Mouse (Mus musculus) left cerebral cortex, adult 2 months (tissue): ENCODE results near the gene Rps27rt. TPM values are rescaled to one million over a fixed set of nuclear protein-coding genes. Genes with fewer than 3 reads are reported as not detected.
"Not testable (repeated sequence)": the region's sequence is repeated elsewhere in the genome, so short reads cannot be mapped to it uniquely, and the experiment has no call there.

ENCODE experiments used
- DNase-seq, 2 experiments: peaks; one replicate each; pipeline ENCODE4 v3.0.0; 2021 to 2022; ENCODE audit warnings: low spot score in 2 of 2, mixed read lengths in 1 of 2; ENCODE audit errors: extremely low spot score in 1 of 2
- H3K27ac ChIP-seq: fragments of 200-600 bp; 2 replicates; pipeline ENCODE4 v1.8.1; 2022
- H3K4me3 ChIP-seq: fragments of 200-600 bp; 2 replicates; pipeline ENCODE4 v1.8.1; 2022
- CTCF ChIP-seq: fragments of 200-600 bp; IDR thresholded peaks from 2 replicates; pipeline ENCODE4 v1.8.1; 2022; ENCODE audit warnings: antibody characterized with exemption, mild to moderate bottlenecking, moderate library complexity
- intact Hi-C: fragments of 180-260 bp; cut with DNase I; formaldehyde crosslinking; loops from one replicate; pipeline ENCODE4 v1.15.1; 2025
- total RNA-seq, 2 experiments: library from RNA; stranded (reverse); gene quantifications; 2 replicates each; pipeline ENCODE4 v1.2.3; 2021

Rps27rt gene
- total RNA-seq, 2 experiments from 2014 or later: 14.7 to 28.5 TPM

DNA sequence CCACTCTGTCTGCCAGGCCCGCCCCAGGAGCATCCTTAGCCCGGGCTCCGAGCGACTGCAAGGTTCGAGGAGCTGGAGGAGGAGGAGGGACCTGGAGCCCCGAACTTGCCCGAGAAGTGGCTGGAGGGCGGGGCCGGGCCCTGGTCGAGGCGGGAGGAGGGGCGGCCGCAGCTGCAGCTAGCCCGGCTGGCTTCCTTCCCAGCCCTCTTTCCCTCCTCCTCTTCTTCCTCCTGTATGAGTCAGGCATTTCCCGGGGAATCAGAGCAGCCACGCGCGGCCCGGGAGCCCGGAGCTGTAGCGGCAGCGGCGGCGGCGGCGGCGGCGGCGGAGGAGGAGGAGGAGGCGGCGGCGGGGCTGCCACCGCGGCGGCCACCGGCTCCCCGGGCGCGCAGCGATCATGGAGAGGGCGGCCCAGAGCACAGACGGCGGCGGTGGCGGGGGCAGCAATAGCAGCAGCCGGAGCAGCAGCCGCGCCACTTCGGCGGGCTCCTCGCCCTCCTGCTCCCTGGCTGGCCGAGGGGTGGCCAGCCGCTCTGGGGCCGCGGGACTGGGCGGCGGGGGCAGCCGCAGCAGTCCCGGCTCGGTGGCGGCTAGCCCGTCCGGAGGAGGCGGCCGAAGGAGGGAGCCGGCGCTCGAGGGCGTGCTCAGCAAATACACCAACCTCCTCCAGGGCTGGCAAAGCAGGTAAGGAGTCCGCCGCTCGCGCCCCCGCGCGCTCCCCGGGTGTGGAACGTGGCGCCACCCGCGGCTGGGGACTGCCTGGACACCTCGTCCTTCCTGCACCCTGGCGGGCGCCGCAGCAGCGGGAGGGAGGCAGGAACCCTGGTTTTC lies 4.0 kb downstream of the Rps27rt start, which contains the start of gene Osbpl10:
TSS of gene Osbpl10 (plus strand) at position 289 of the 831 bp plus-strand sequence.
- Histone ChIP-seq H3K27ac (peak within 1 kb of the TSS; percentile 96), H3K4me3 (peak within 1 kb of the TSS; percentile 55)
- intact Hi-C loops: loop anchor here (1.0 to 5.0 kb wide), 5 partner anchors 30 to 254 kb away; no protein-coding TSS in a partner anchor
- TF ChIP-seq CTCF: peak; percentile 35
- DNase-seq: peak; percentile 82 to 87

DNA sequence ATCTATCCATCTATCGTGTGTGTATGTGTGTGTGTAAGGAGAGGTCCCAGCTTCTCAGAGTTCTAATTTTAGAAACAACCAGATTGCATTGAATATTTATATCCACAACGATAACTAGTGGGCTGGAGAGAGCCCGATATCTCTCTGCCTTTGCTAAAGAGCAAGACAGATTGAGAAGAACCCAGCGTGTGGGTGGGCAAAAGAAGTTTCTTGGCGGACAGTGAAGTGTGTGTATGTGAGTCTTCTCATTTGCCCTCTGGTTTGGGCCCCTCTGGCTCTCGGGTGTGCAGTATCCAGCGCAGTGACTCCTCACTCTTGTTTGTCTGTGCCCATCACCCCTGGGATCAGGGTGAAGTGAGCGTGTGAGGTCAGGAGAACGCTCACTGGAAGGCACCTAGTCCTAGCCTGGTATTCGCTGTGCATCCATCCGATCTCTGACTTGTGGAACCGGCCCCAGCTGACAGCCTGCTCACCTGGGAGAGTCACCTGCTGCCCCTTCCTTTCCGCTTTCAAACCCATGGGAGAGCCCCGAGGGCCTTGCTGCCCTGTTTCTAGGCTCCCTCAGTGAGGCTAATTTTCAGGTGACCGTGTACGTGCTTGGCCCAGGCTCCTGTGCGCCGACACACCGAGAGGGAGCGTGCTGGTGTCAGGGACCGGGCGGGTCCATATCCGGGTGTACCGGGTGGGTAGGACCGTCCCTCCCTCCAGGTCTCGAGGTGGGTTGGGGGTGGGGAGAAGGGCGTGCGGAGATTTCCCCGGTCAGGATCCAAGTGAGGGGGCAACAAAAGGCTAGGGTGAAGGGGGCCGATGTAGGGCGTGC lies 4.9 kb downstream of the Rps27rt start:
- Histone ChIP-seq H3K27ac (peak overlapping the region; percentile 96), H3K4me3 (peak overlapping the region; percentile 55)
- no peak for TF ChIP-seq CTCF
- peak; percentile 30 to 43 for DNase-seq
- intact Hi-C loops: loop anchor here (1.0 to 5.0 kb wide), 5 partner anchors 31 to 255 kb away; no protein-coding TSS in a partner anchor

DNA sequence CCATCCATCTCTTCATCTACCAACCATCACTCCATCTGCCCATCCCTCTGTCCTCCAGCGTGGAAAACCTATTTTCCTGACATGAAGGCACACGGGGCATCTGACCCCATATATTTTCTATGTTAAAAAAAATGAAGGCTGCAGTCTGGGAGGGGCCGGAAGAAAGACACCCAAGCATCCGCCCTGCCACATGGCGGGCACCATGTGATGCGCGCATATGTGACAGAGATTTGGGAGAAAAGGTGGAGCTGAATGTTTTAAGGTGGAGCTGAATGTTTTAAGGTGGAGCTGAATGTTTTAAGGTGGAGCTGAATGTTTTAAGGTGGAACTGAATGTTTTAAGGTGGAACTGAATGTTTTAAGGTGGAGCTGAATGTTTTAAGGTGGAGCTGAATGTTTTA lies 16.3 kb downstream of the Rps27rt start:
- intact Hi-C loops, DNase-seq, H3K27ac ChIP-seq, H3K4me3 ChIP-seq: not testable (repeated sequence)

- TF ChIP-seq CTCF: no peak
- Histone ChIP-seq H3K27ac (no peak overlapping the region; the same call in 1 of the 2 replicates), H3K4me3 (no peak overlapping the region)
- intact Hi-C loops: no loop called here
- DNase-seq: no peak
Observed at GRCm38 (mm10) chr9:114964093-114964492, 18.4 kb downstream of the Rps27rt start.

- intact Hi-C loops: no loop called here
- no peak for TF ChIP-seq CTCF
- no peak overlapping the region for H3K27ac ChIP-seq
- H3K4me3 ChIP-seq: no peak overlapping the region
- no peak for DNase-seq
Observed at GRCm38 (mm10) chr9:114960844-114961243, 21.7 kb downstream of the Rps27rt start.

DNA sequence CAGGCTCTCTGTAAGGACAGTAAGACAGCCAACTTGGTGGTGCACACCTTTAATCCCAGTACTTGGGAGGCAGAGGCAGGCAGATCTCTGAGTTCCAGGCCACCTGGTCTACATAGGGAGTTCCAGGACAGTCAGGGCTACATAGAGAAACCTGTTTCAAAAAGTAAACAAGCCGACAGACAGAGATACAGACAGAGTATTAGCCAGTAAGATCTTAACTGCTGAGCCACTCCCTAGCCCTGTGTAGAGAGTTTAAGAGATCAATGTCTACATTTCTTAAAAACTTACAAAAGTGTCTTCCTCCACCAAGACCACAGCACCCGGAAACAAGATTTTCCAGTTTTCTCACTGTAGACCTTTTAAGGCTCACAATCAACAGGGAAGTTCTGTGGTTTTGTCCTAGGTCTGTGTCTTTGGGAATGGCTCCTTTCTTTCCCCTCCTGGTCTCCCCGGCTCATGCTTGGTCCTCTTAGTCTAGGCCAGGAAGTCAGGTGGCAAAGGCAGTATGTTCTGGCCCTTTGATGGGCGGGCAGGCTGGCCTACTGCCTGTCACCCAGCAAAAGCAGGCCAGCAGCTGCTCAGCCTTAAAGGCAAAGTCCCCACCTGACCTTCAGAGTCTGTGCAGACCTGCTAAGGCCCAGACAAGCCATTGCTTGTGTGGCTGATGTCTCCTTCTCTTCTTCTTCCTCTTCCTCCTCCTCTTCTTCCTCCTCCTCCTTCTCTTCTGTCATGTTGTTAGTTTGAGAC lies 22.3 kb downstream of the Rps27rt start:
- intact Hi-C loops: no loop called here
- Histone ChIP-seq H3K4me3 (no peak overlapping the region), H3K27ac (no peak overlapping the region)
- no peak for DNase-seq
- TF ChIP-seq CTCF: no peak

- peak; percentile 81 for TF ChIP-seq CTCF
- intact Hi-C loops: loop anchor here (1.0 to 2.0 kb wide), 2 partner anchors 44 to 160 kb away; no protein-coding TSS in a partner anchor
- Histone ChIP-seq H3K27ac (no peak overlapping the region), H3K4me3 (no peak overlapping the region)
- DNase-seq: no peak
Observed at GRCm38 (mm10) chr9:114956945-114957344, 25.6 kb downstream of the Rps27rt start.

- H3K27ac ChIP-seq: no peak overlapping the region
- no peak for DNase-seq
- TF ChIP-seq CTCF: no peak
- intact Hi-C loops: no loop called here
- no peak overlapping the region for H3K4me3 ChIP-seq
Observed at GRCm38 (mm10) chr9:114955340-114955739, 27.2 kb downstream of the Rps27rt start.

DNA sequence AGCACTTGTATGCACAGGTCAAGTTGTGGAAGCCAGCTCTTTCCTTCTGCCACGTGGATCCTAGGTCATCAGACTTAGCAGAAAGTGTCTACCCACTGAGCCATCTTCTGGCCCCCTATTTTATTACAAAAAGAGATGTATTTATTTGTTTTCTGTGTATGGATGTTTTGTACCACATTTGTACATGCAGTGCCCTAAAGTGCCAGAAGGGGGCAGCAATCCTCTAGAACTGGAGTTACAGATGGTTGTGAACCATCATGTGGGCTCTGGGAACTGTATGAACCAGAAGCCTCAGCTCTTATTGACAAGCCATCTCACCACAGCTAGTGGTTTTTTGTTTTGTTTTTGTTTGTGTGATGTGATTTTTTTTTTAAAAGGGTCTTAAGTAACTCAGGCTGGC lies 29.7 kb downstream of the Rps27rt start:
- TF ChIP-seq CTCF: peak; percentile 52
- intact Hi-C loops: no loop called here
- Histone ChIP-seq H3K27ac (no peak overlapping the region), H3K4me3 (no peak overlapping the region)
- DNase-seq: no peak

DNA sequence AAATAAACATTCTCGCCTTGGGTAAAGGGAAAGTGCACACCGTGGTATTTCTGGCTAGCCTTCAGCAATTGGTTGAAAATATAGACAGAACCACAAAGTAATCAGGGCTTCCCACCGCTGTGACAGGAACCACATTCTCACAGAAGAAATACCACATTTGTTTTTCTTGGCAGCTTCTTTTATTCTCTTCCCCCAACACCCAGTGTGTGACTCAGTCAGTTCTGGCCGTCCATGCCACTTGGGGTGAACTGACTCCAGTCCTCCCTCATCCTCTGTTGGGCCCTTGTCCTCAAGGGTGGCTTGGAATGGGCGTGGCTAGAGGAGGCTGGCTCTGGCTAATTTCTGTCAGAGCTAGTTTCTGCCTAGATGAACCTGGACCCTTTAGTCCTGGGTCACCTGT lies 34.1 kb downstream of the Rps27rt start:
- intact Hi-C loops: no loop called here

GRCm38 (mm10) chr9:114945576-114945975 lies 37.0 kb downstream of the Rps27rt start:
- intact Hi-C loops: no loop called here
- Histone ChIP-seq H3K4me3 (no peak overlapping the region), H3K27ac (no peak overlapping the region)
- no peak for DNase-seq
- TF ChIP-seq CTCF: no peak; the same call in 1 of the 2 replicates

More for the DNA sequence above, 34.1 kb downstream of the Rps27rt start:
- no peak overlapping the region for H3K4me3 ChIP-seq
- H3K27ac ChIP-seq: no peak overlapping the region
- TF ChIP-seq CTCF: no peak
- DNase-seq: no peak
